Mouse (Mus musculus) layer of hippocampus, adult 11-12 months (tissue): Measurements from ENCODE around the gene Arhgap28.
"Not testable (repeated sequence)": the region's sequence is repeated elsewhere in the genome, so short reads cannot be mapped to it uniquely, and the experiment has no call there.

Experiments used
- DNase-seq: peaks from one replicate; pipeline ENCODE4 v3.0.0; 2022; ENCODE audit warnings: low spot score

Gene Arhgap28

GRCm38 (mm10) chr17:67869731-67870601 lies 134.0 kb downstream of the Arhgap28 start:
- DNase-seq, result peak; percentile 75

DNA sequence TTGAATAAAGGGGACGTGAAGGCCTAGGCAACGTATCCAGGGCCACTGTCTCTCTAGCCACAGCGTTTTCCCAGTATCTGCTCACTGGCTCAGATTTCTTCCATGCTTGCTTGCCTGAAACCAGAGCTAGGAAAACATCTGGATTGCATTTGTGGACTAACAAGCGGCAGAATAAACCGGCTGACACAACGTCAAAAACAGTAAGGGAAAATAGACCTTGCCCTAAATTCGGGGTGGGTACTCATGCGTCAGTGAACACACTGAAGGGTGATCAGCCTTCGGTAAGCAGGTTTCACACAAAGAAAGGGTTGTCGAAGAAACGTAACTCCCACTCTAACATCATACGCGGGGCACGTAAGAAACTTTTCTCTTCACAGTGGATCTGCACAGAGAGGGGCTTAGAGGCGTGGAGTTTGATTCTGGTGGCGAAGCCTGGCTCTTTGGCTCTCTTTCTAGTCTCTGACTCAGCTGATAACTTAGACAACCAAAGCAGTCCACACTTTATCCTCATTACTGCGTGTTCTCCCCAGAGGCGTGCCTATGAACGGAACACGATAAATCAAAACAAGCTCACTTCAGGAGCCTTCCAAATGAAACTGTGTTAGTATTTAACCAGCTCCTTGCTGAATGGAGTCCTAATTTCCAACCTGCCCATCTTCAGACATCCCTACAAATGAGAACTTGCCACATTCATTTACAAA lies 137.2 kb downstream of the Arhgap28 start:
- DNase-seq, result no peak

- no peak for DNase-seq
Measured at GRCm38 (mm10) chr17:67866026-67866425, 137.9 kb downstream of the Arhgap28 start.

DNA sequence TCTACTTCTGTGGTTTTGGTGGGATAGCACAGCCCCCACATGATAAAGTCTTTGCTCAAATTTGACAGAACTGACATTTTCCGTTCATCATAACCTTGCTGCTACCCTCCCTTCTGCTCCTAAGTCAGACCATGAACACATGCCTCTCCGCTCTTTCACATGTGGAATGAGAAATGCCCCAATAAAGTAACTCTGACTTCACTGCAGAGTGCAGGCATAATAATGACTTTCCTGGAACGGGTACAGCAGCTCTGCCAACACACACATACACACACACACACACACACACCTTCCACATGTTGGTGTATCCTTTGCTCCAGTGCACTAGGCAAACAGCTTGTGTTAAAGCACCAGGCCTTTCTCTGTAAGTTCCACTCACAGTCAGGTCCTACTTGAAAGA lies 139.0 kb downstream of the Arhgap28 start:
- DNase-seq, result no peak

- no peak for DNase-seq
Measured at GRCm38 (mm10) chr17:67864363-67864762, 139.6 kb downstream of the Arhgap28 start.

- peak; percentile 68 for DNase-seq
Measured at GRCm38 (mm10) chr17:67861744-67862535, 142.0 kb downstream of the Arhgap28 start.

DNA sequence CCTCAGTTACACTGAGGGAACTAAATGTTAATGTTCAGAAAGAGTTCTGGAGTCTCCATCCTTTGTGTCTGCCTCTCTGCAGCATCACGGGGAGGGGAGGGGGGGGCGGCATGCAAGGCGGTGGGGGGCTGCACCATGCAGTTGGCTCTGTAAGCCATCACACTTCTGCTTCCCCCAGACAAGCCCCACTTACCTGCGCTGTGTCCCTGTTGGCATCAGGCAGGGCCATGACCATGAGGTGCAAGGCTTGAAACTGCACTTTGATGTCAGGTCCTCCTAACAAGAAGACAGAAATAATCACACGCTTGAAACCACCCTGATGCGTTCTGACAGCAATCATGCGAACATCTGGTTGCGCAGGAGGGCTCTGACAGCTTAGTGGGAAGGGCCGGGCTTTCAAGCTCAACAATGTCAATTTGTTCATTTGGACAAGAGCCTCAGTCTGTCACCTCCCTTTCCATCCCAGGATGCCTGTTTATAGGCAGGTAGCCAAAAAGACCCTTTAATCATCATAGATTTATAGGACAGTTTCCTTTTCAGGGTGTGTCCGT lies 142.8 kb downstream of the Arhgap28 start:
- no peak for DNase-seq

GRCm38 (mm10) chr17:67841494-67841893 lies 162.4 kb downstream of the Arhgap28 start:
- not testable (repeated sequence) for DNase-seq

GRCm38 (mm10) chr17:67838948-67839347 lies 165.0 kb downstream of the Arhgap28 start:
- DNase-seq, result no peak

DNA sequence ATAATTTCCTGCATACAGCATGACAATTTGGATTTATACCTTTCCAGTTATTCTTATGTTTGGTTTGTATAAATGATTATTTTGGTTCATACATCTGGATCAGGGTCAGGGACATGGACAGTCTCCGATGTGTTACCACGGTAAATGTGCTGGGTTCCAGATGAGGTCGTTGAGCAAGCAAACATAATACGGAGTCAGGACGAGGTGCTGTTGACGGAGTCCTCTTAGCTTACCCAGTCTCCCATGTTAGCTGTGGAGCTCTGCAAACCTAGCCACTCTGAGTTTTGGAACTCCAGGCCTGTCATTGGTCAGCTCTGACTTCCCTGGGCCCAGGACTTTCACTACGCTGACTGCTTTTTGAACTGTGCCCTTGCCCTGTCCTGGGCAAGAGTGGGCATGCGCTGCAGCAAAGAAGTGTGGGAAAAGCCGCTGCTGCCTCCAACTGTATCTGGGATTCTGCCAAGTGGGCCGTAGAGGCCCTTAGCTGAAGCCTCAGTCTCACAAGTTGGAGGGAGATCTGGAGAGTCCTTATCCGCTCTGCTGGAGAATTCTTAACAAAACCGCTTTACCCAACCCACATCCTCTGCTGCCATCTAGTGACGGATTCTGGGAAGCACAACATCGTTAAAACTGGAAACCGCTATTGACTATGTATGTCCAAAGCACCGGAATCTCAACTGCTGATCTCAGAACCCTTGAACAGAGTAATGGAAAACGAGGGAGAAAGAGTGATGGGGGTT lies 166.4 kb downstream of the Arhgap28 start:
- peak; percentile 70 for DNase-seq

GRCm38 (mm10) chr17:67836146-67836895 lies 167.6 kb downstream of the Arhgap28 start:
- no peak for DNase-seq

- DNase-seq, result no peak
Measured at GRCm38 (mm10) chr17:67827431-67827830, 176.5 kb downstream of the Arhgap28 start.

- no peak for DNase-seq
Measured at GRCm38 (mm10) chr17:67816916-67817315, 187.0 kb downstream of the Arhgap28 start.

- DNase-seq, result no peak
Measured at GRCm38 (mm10) chr17:67815720-67816119, 188.2 kb downstream of the Arhgap28 start.

- DNase-seq, result no peak
Measured at GRCm38 (mm10) chr17:67813666-67814065, 190.3 kb downstream of the Arhgap28 start.

DNA sequence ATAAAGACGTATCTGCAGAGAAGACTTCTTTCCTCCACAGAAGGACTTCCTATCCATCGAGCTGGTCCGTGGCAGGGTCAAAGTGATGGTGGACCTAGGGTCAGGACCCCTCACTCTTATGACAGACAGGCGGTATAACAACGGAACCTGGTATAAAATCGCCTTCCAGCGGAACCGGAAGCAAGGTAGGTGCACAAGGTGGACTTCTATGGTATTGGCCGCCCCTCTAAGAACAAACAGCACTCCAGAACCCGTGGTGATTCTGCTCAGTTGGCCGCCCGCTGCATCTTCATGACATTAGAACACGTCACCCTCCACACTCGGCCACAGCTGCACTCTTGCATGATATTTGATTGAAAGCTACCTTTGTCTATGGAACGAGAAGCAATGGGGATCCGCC lies 194.7 kb downstream of the Arhgap28 start:
- DNase-seq, result no peak
